Mouse (Mus musculus) embryonic fibroblast, embryonic 13.5 days (primary cell): Measurements from ENCODE around the gene Ogfrl1.

Source experiments
- CTCF ChIP-seq: IDR thresholded peaks from 2 replicates; pipeline ENCODE4 v1.5.1; 2011; ENCODE audit warnings: mild to moderate bottlenecking, control low read depth, low read length, moderate library complexity, borderline replicate concordance; ENCODE audit not compliant: insufficient read depth
- POLR2A ChIP-seq: IDR thresholded peaks from 2 replicates; pipeline ENCODE4 v1.6.1; 2011; ENCODE audit warnings: low read depth, mild to moderate bottlenecking, control low read depth, low read length, moderate library complexity

DNA sequence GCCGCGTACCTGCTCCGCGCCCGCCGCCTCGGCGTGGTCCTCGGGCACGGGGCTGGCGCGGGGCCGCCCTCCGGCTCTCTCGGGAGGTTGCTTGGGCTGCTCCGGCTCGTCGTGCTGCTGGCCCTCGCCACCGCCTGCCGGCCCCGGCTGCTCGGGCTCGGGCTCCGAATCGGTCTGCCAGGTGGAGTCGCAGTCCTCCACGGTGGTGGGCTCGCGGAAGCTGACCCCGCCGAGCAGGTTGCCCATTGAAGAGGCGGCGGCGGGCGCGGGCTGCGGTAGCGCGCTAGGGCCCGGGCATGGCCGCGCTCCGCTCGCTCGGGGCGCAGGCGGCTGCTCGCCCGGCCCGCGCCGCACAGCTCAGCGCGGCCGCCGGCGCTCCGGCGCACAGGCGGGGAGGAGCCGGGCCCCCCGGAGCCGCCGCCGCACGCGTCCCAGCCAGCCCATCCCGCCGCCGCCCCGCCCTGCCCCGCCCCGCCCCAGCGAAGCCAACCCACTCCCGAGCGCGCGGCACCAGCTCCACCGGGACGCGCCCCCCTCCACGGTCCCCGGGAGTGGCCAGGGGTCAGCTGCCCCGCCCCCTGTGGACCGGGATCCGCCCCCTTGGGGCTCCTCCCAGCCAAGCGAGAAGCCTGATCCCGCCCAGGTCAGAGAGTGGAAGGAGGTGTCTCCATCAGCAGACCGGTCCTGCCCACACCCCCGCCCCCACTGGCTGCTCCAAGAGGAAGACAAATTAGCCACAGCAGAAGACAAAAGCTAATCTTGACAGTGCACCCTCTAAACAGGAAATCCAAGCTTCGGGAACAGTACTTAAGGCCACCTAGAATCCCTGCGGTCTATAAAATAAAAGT is 14.5 kb downstream of the Ogfrl1 start:
- TF ChIP-seq CTCF (no peak), POLR2A (peak; percentile 56)
